Mouse (Mus musculus): ENCODE measurements at regions not wholly inside any gene's neighbourhood (a gene's known extent, or its start where the extent isn't known, plus 50 kb on each side); places are given as distances from the start of the nearest gene placed in this dataset.

DNA sequence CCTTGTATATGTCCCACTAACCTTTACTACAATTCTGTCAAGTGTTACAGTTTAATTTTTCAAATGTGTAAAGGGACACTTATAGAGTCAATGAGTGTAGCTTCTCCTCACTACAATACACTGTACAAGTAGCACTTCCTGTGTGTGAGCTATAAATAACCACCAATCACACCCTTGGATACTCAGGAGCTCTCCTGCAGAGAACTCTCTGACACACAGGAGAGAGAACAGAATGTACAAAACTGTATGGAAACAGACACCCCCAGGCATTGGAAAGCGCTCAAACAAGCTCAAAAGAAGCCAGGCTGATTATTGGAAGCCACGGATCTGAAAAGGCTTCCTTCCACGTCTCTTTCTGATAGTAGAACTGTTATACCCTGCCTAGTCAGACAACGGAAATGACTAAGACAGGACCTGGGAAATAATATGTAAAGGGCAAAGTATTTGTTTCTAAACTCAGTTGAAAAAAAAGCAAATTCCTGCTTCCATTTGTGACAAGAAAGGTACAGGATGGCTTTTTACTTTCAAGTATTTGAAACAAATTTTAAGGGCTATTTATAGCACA, 122.9 kb upstream of the Arhgap18 start:
- no peak for TF ChIP-seq POLR2A (IDR thresholded peaks at IDR 0.05; ENCODE audit: borderline replicate concordance, extremely low read depth, insufficient read depth, insufficient read length)
- 64% methylated on average over 4 of the region's 4 CpGs for WGBS

DNA sequence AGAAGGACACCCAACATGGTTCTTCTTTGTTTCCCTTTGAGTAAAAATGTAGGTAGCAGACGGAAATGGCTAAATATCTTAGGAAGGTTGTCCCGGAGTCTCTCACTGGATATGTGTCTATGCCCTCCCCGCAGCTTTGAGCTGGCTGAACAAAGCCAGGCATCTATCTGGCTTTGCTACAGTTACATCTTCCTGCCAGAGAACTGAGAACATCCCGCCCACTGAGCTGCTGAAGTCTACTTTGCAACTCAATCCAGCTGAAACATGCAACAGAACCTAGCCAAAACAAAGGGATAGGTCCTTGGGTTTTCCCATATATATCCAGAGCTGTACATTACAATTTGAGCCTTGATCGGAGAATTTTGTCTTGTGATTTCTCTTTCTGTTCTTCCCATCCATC, 121.0 kb upstream of the Arhgap18 start:
- no peak for TF ChIP-seq POLR2A (IDR thresholded peaks at IDR 0.05; ENCODE audit: borderline replicate concordance, extremely low read depth, insufficient read depth, insufficient read length)
- Histone ChIP-seq H3K4me3 (replicated peaks; ENCODE audit: low read length) (no peak overlapping the region), H3K36me3 (ENCODE audit: control insufficient read depth, insufficient read depth, low read length) (no peaks in the 10 kb centered on the region), H3K9me3 (ENCODE audit: control insufficient read depth, low read length) (no peaks in the 10 kb centered on the region), H3K9ac (ENCODE audit: low read depth, low read length, severe bottlenecking) (no peak overlapping the region), H3K4me2 (replicated peaks; ENCODE audit: low read depth, low read length, severe bottlenecking) (no peak overlapping the region), H3K27me3 (ENCODE audit: control insufficient read depth, insufficient read depth, low read length) (no peaks in the 10 kb centered on the region), H3K4me1 (ENCODE audit: control insufficient read depth, insufficient read depth, low read length) (no peaks in the 10 kb centered on the region), H3K27ac (replicated peaks; ENCODE audit: low read depth, low read length) (no peak overlapping the region)
- no peak for ATAC-seq (ENCODE audit: low FRiP score, low read depth)
- 90% methylated on average over 5 of the region's 5 CpGs for WGBS
- DNase-seq (ENCODE audit: low spot score), result no peak

More for the DNA sequence above, 122.9 kb upstream of the Arhgap18 start:
- Histone ChIP-seq H3K9me3 (ENCODE audit: control insufficient read depth, low read length) (no peaks in the 10 kb centered on the region), H3K4me2 (replicated peaks; ENCODE audit: low read depth, low read length, severe bottlenecking) (no peak overlapping the region), H3K4me1 (ENCODE audit: control insufficient read depth, insufficient read depth, low read length) (no peaks in the 10 kb centered on the region), H3K4me3 (replicated peaks; ENCODE audit: low read length) (no peak overlapping the region), H3K36me3 (ENCODE audit: control insufficient read depth, insufficient read depth, low read length) (no peaks in the 10 kb centered on the region), H3K9ac (ENCODE audit: low read depth, low read length, severe bottlenecking) (no peak overlapping the region), H3K27me3 (ENCODE audit: control insufficient read depth, insufficient read depth, low read length) (no peaks in the 10 kb centered on the region), H3K27ac (replicated peaks; ENCODE audit: low read depth, low read length) (no peak overlapping the region)
- DNase-seq (ENCODE audit: low spot score) (no peak), ATAC-seq (ENCODE audit: low FRiP score, low read depth) (no peak)

DNA sequence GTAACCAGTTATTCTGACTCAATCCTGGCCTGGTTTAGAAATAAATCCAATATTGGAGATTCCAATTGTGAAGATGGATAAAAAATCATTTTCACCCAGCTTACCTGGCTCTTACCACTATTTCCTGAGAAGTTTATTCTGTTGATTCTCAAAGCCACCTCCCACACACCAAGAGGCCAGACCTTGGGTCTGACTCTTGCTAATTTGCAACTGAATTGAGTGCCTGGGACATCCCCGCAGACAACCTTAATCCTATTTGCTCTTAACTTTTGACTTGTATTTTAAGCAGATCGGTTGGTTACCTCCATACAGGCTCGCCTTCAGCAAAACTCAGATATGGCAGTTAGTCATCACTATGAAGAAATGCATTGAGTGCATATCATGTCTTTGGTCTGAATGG, 115.8 kb upstream of the Arhgap18 start:
- WGBS, result 67% methylated on average over 3 of the region's 3 CpGs
- no peak for ATAC-seq (ENCODE audit: low FRiP score, low read depth)
- H3K9ac ChIP-seq (ENCODE audit: low read depth, low read length, severe bottlenecking), result no peak overlapping the region
- H3K4me3 ChIP-seq (replicated peaks; ENCODE audit: low read length), result no peak overlapping the region
- H3K9me3 ChIP-seq (ENCODE audit: control insufficient read depth, low read length), result no peaks in the 10 kb centered on the region
- no peaks in the 10 kb centered on the region for H3K36me3 ChIP-seq (ENCODE audit: control insufficient read depth, insufficient read depth, low read length)
- DNase-seq (ENCODE audit: low spot score), result no peak
- H3K27ac ChIP-seq (replicated peaks; ENCODE audit: low read depth, low read length), result no peak overlapping the region
- H3K4me2 ChIP-seq (replicated peaks; ENCODE audit: low read depth, low read length, severe bottlenecking), result no peak overlapping the region
- H3K4me1 ChIP-seq (ENCODE audit: control insufficient read depth, insufficient read depth, low read length), result no peaks in the 10 kb centered on the region
- TF ChIP-seq POLR2A (IDR thresholded peaks at IDR 0.05; ENCODE audit: borderline replicate concordance, extremely low read depth, insufficient read depth, insufficient read length), result no peak
- no peaks in the 10 kb centered on the region for H3K27me3 ChIP-seq (ENCODE audit: control insufficient read depth, insufficient read depth, low read length)

DNA sequence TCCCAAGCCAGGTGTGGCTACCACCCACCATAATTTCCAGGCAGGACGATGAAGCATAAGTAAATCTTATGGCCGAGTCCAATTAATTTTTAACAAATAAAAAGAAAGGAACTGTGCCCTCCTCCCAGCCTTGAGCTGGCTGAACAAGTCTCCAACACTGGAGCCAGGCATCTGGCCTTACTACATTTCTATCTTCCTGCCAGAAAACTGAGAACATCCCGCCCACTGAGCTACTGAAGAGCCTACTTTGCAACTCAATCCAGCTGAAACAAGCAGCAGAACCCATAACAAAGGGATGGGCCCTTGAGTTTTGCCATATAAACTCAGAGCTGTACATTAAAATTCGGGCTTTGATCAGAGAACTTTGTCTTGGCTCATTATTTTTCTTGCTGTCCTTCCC, 115.2 kb upstream of the Arhgap18 start:
- H3K27me3 ChIP-seq (ENCODE audit: control insufficient read depth, insufficient read depth, low read length), result no peaks in the 10 kb centered on the region
- no peak overlapping the region for H3K4me2 ChIP-seq (replicated peaks; ENCODE audit: low read depth, low read length, severe bottlenecking)
- no peak for DNase-seq (ENCODE audit: low spot score)
- no peak overlapping the region for H3K4me3 ChIP-seq (replicated peaks; ENCODE audit: low read length)
- no peak for TF ChIP-seq POLR2A (IDR thresholded peaks at IDR 0.05; ENCODE audit: borderline replicate concordance, extremely low read depth, insufficient read depth, insufficient read length)
- no peak overlapping the region for H3K27ac ChIP-seq (replicated peaks; ENCODE audit: low read depth, low read length)
- H3K9me3 ChIP-seq (ENCODE audit: control insufficient read depth, low read length), result no peaks in the 10 kb centered on the region
- H3K9ac ChIP-seq (ENCODE audit: low read depth, low read length, severe bottlenecking), result no peak overlapping the region
- no peak for ATAC-seq (ENCODE audit: low FRiP score, low read depth)
- no peaks in the 10 kb centered on the region for H3K36me3 ChIP-seq (ENCODE audit: control insufficient read depth, insufficient read depth, low read length)
- H3K4me1 ChIP-seq (ENCODE audit: control insufficient read depth, insufficient read depth, low read length), result no peaks in the 10 kb centered on the region
- WGBS, result 66% methylated on average over 4 of the region's 4 CpGs

DNA sequence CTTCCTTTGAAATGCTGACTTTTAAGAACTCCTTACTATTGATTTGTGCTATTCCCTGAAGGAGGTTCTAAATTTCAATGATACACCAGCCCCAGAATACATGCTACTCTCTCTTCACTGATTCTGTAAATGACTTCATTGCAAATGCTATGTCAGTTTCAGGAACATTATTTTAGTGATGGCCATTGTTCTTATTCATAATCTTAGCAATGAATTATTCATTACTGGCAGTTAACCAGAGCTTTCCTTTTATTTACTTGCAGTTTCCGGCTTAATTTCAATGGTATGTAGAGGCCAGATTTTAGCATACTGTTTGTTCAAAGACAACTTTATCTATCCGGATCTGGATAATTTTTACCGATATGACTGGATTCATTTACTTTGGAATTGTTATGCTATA, 114.1 kb upstream of the Arhgap18 start:
- Histone ChIP-seq H3K27me3 (ENCODE audit: control insufficient read depth, insufficient read depth, low read length) (no peaks in the 10 kb centered on the region), H3K27ac (replicated peaks; ENCODE audit: low read depth, low read length) (no peak overlapping the region), H3K4me2 (replicated peaks; ENCODE audit: low read depth, low read length, severe bottlenecking) (no peak overlapping the region), H3K4me3 (replicated peaks; ENCODE audit: low read length) (no peak overlapping the region), H3K4me1 (ENCODE audit: control insufficient read depth, insufficient read depth, low read length) (no peaks in the 10 kb centered on the region), H3K9ac (ENCODE audit: low read depth, low read length, severe bottlenecking) (no peak overlapping the region), H3K9me3 (ENCODE audit: control insufficient read depth, low read length) (no peaks in the 10 kb centered on the region), H3K36me3 (ENCODE audit: control insufficient read depth, insufficient read depth, low read length) (no peaks in the 10 kb centered on the region)
- WGBS, result 81% methylated on average over 3 of the region's 3 CpGs
- no peak for TF ChIP-seq POLR2A (IDR thresholded peaks at IDR 0.05; ENCODE audit: borderline replicate concordance, extremely low read depth, insufficient read depth, insufficient read length)
- no peak for ATAC-seq (ENCODE audit: low FRiP score, low read depth)
- no peak for DNase-seq (ENCODE audit: low spot score)

DNA sequence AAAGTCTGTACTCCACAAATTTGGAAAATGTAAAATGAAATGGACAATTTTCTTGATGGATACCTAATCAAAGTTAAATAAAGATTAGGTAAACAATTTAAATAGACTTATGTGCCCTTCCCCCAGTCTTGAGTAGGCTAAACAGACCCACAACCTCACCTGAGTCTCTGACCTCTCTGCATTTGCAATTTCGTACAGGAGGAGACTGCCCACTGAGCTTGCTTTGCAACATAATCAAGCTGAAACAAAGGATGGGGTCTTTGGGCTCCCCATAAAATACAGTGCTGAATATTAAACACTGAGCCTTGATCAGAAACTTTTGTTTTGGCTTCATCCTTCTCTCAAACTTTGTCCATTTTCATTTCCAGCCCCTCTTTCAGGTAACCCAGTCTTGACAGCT, 100.1 kb upstream of the Arhgap18 start:
- no peak overlapping the region for H3K4me3 ChIP-seq (replicated peaks; ENCODE audit: low read length)
- no peak for TF ChIP-seq POLR2A (IDR thresholded peaks at IDR 0.05; ENCODE audit: borderline replicate concordance, extremely low read depth, insufficient read depth, insufficient read length)
- no peaks in the 10 kb centered on the region for H3K27me3 ChIP-seq (ENCODE audit: control insufficient read depth, insufficient read depth, low read length)
- no peak overlapping the region for H3K27ac ChIP-seq (replicated peaks; ENCODE audit: low read depth, low read length)
- H3K4me2 ChIP-seq (replicated peaks; ENCODE audit: low read depth, low read length, severe bottlenecking), result no peak overlapping the region
- ATAC-seq (ENCODE audit: low FRiP score, low read depth) (no peak), DNase-seq (ENCODE audit: low spot score) (no peak)
- no peaks in the 10 kb centered on the region for H3K36me3 ChIP-seq (ENCODE audit: control insufficient read depth, insufficient read depth, low read length)
- H3K9ac ChIP-seq (ENCODE audit: low read depth, low read length, severe bottlenecking), result no peak overlapping the region
- WGBS, result 81% methylated on average over 1 of the region's 1 CpGs
- H3K9me3 ChIP-seq (ENCODE audit: control insufficient read depth, low read length), result no peaks in the 10 kb centered on the region
- H3K4me1 ChIP-seq (ENCODE audit: control insufficient read depth, insufficient read depth, low read length), result no peaks in the 10 kb centered on the region
